Mouse (Mus musculus) MEL (cell line): ENCODE results near the gene Orai1. TPM values are rescaled to one million over a fixed set of nuclear protein-coding genes. Genes with fewer than 3 reads are reported as not detected.

Experiments used
- DNase-seq: peaks from one replicate; pipeline ENCODE4 v3.0.0; 2011; ENCODE audit warnings: low read depth, low spot score
- H3K27ac ChIP-seq: 2 replicates; pipeline ENCODE4 v1.5.1; 2012; ENCODE audit warnings: low read depth, mild to moderate bottlenecking, control low read depth, low read length, moderate library complexity; ENCODE audit not compliant: control insufficient read depth
- H3K27me3 ChIP-seq, 2 experiments: fragments of 150-350 bp in 1 of 2; sonication (generic) in 1 of 2; 2 replicates each; pipeline ENCODE4 v1.6.1; 2012; ENCODE audit warnings: low read length in 2 of 2, mild to moderate bottlenecking in 2 of 2, improper control_type of control experiment in 1 of 2, moderate library complexity in 1 of 2; ENCODE audit not compliant: insufficient read depth in 2 of 2, control insufficient read depth in 1 of 2
- H3K36me3 ChIP-seq, 2 experiments: 2 replicates each; pipeline ENCODE4 v1.6.1; 2012 to 2014; ENCODE audit warnings: low read length in 2 of 2, improper control_type of control experiment in 1 of 2, inconsistent platforms in 1 of 2, mild to moderate bottlenecking in 1 of 2; ENCODE audit not compliant: insufficient read depth in 2 of 2, control insufficient read depth in 1 of 2
- H3K4me1 ChIP-seq, 2 experiments: fragments of 150-350 bp in 1 of 2; sonication (generic) in 1 of 2; 2 replicates each; pipeline ENCODE4 v1.6.1; 2012; ENCODE audit warnings: low read length in 2 of 2, improper control_type of control experiment in 1 of 2, mild to moderate bottlenecking in 1 of 2; ENCODE audit not compliant: insufficient read depth in 2 of 2, control insufficient read depth in 1 of 2
- H3K4me3 ChIP-seq, 2 experiments: fragments of 150-350 bp in 1 of 2; sonication (generic) in 1 of 2; 2 replicates each; pipeline ENCODE4 v1.5.1; 2012; ENCODE audit warnings: low read depth in 2 of 2, low read length in 2 of 2, mild to moderate bottlenecking in 2 of 2, moderate library complexity in 2 of 2, control low read depth in 1 of 2, improper control_type of control experiment in 1 of 2; ENCODE audit not compliant: control insufficient read depth in 1 of 2, insufficient read depth in 1 of 2
- H3K79me2 ChIP-seq: 2 replicates; pipeline ENCODE4 v1.6.1; 2012; ENCODE audit warnings: mild to moderate bottlenecking, low read length, moderate library complexity; ENCODE audit not compliant: control insufficient read depth, poor library complexity, insufficient read depth
- H3K9ac ChIP-seq: 2 replicates; pipeline ENCODE4 v1.6.1; 2012; ENCODE audit warnings: low read depth, mild to moderate bottlenecking, control low read depth, low read length, moderate library complexity; ENCODE audit not compliant: control insufficient read depth, poor library complexity, severe bottlenecking
- H3K9me3 ChIP-seq: fragments of 150-350 bp; sonication (generic); replicated peaks from 2 replicates; pipeline ENCODE4 v1.6.1; 2012; ENCODE audit warnings: mild to moderate bottlenecking, low read length, improper control_type of control experiment, moderate library complexity; ENCODE audit not compliant: insufficient read depth
- CTCF ChIP-seq, 3 experiments: IDR thresholded peaks in 2 of 3; conservative IDR thresholded peaks in 1 of 3; 2 replicates each; pipeline ENCODE4 v1.5.1; 2011 to 2012; ENCODE audit warnings: low read length in 3 of 3, low read depth in 2 of 3, mild to moderate bottlenecking in 2 of 3, improper control_type of control experiment in 1 of 3, inconsistent platforms in 1 of 3, mixed read lengths in 1 of 3, moderate library complexity in 1 of 3; ENCODE audit not compliant: control insufficient read depth in 1 of 3, insufficient read depth in 1 of 3, poor library complexity in 1 of 3, severe bottlenecking in 1 of 3
- E2F4 ChIP-seq: IDR thresholded peaks from 2 replicates; pipeline ENCODE4 v1.6.1; 2011; ENCODE audit warnings: low read depth, low read length, improper control_type of control experiment, borderline replicate concordance
- ELF1 ChIP-seq: IDR thresholded peaks from 2 replicates; pipeline ENCODE4 v1.6.1; 2014; ENCODE audit warnings: low read depth, mild to moderate bottlenecking, inconsistent platforms, low read length, improper control_type of control experiment, moderate library complexity
- EP300 ChIP-seq, 2 experiments: IDR thresholded peaks; 2 replicates each; pipeline ENCODE4 v1.6.1; 2011; ENCODE audit warnings: improper control_type of control experiment in 2 of 2, low read length in 2 of 2, low read depth in 1 of 2, mild to moderate bottlenecking in 1 of 2
- ETS1 ChIP-seq: IDR thresholded peaks from 2 replicates; pipeline ENCODE4 v1.6.1; 2012; ENCODE audit warnings: low read depth, mild to moderate bottlenecking, inconsistent platforms, low read length, improper control_type of control experiment, moderate library complexity
- GATA1 ChIP-seq: IDR thresholded peaks from 2 replicates; pipeline ENCODE4 v1.6.1; 2011; ENCODE audit warnings: low read depth, low read length, improper control_type of control experiment
- HCFC1 ChIP-seq: IDR thresholded peaks from 2 replicates; pipeline ENCODE4 v1.6.1; 2012; ENCODE audit warnings: low read depth, mild to moderate bottlenecking, inconsistent platforms, low read length, improper control_type of control experiment, moderate library complexity
- MAFK ChIP-seq: IDR thresholded peaks from 2 replicates; pipeline ENCODE4 v1.6.1; 2011; ENCODE audit warnings: low read depth, mild to moderate bottlenecking, low read length, improper control_type of control experiment, borderline replicate concordance
- MAZ ChIP-seq: IDR thresholded peaks from 2 replicates; pipeline ENCODE4 v1.6.1; 2012; ENCODE audit warnings: low read depth, mild to moderate bottlenecking, inconsistent platforms, low read length, improper control_type of control experiment
- MEF2A ChIP-seq: IDR thresholded peaks from 2 replicates; pipeline ENCODE4 v1.6.1; 2014; ENCODE audit warnings: low read depth, mild to moderate bottlenecking, inconsistent platforms, low read length, improper control_type of control experiment; ENCODE audit not compliant: poor library complexity, insufficient replicate concordance, severe bottlenecking; ENCODE audit errors: extremely low read depth
- MXI1 ChIP-seq: IDR thresholded peaks from 2 replicates; pipeline ENCODE4 v1.6.1; 2011; ENCODE audit warnings: mild to moderate bottlenecking, low read depth, low read length, improper control_type of control experiment
- MYB ChIP-seq: IDR thresholded peaks from 2 replicates; pipeline ENCODE4 v1.6.1; 2011; ENCODE audit warnings: mild to moderate bottlenecking, low read depth, low read length, improper control_type of control experiment
- NRF1 ChIP-seq: IDR thresholded peaks from 2 replicates; pipeline ENCODE4 v1.6.1; 2014; ENCODE audit warnings: low read depth, mild to moderate bottlenecking, inconsistent platforms, low read length, improper control_type of control experiment, moderate library complexity; ENCODE audit not compliant: poor library complexity, insufficient read depth, severe bottlenecking
- POLR2AphosphoS2 ChIP-seq: IDR thresholded peaks from 2 replicates; pipeline ENCODE4 v1.6.1; 2011; ENCODE audit warnings: low read length, improper control_type of control experiment
- RCOR1 ChIP-seq: IDR thresholded peaks from 2 replicates; pipeline ENCODE4 v1.6.1; 2012; ENCODE audit warnings: low read depth, mild to moderate bottlenecking, inconsistent platforms, low read length, improper control_type of control experiment
- SMC3 ChIP-seq: IDR thresholded peaks from 2 replicates; pipeline ENCODE4 v1.6.1; 2011; ENCODE audit warnings: low read depth, low read length, improper control_type of control experiment
- UBTF ChIP-seq: IDR thresholded peaks from 2 replicates; pipeline ENCODE4 v1.6.1; 2012; ENCODE audit warnings: low read depth, mild to moderate bottlenecking, inconsistent platforms, low read length, improper control_type of control experiment, moderate library complexity, borderline replicate concordance; ENCODE audit not compliant: insufficient read depth
- USF2 ChIP-seq, 2 experiments: IDR thresholded peaks; 2 replicates each; pipeline ENCODE4 v1.6.1; 2011 to 2012; ENCODE audit warnings: improper control_type of control experiment in 2 of 2, low read length in 2 of 2, borderline replicate concordance in 1 of 2, inconsistent platforms in 1 of 2, low read depth in 1 of 2, mild to moderate bottlenecking in 1 of 2; ENCODE audit not compliant: insufficient read depth in 1 of 2
- ZMIZ1 ChIP-seq: IDR thresholded peaks from 2 replicates; pipeline ENCODE4 v1.6.1; 2012; ENCODE audit warnings: low read depth, mild to moderate bottlenecking, inconsistent platforms, low read length, improper control_type of control experiment, moderate library complexity
- polyA plus RNA-seq, 2 experiments: library from polyadenylated mRNA; stranded (reverse) in 1 of 2; unstranded in 1 of 2; fragments of >175 nt in 1 of 2; fragments of >200 nt in 1 of 2; gene quantifications; 2 replicates each; pipeline versions ENCODE4 v1.2.1 to v1.2.4; 2012; ENCODE audit warnings: low replicate concordance in 2 of 2, low read depth in 1 of 2; ENCODE audit not compliant: insufficient read length in 2 of 2, insufficient read depth in 1 of 2, missing spikeins in 1 of 2
- total RNA-seq: library from RNA; depleted of rRNA; stranded (reverse); fragments of 300-350 nt; gene quantifications from 2 replicates; pipeline ENCODE4 v1.2.3, GENCODE M21; 2012

Gene Orai1
- total and polyA plus RNA-seq, 3 experiments = 4.7 to 13.3 TPM; not detected in 1

- peaks cover 2 to 3% of the 10 kb centered on the region in 2 experiments; a peak in 2 of 4 replicates for H3K27me3 ChIP-seq
- H3K9me3 ChIP-seq = no peaks in the 10 kb centered on the region
- no peak for TF ChIP-seq SMC3
- TF ChIP-seq ZMIZ1 = no peak
- no peak for TF ChIP-seq USF2 (IDR thresholded peaks at IDR 0.05; ENCODE audit: borderline replicate concordance in 1 of 2, insufficient read depth in 1 of 2, low read depth in 1 of 2, low read length in 2 of 2)
- TF ChIP-seq CTCF (IDR thresholded peaks at IDR 0.05 in 2 of 3, conservative IDR thresholded peaks at IDR 0.05 in 1 of 3; ENCODE audit: control insufficient read depth in 1 of 3, insufficient read depth in 1 of 3, low read depth in 2 of 3, low read length in 3 of 3, poor library complexity in 1 of 3, severe bottlenecking in 1 of 3) = no peak
- H3K4me1 ChIP-seq = no peaks in the 10 kb centered on the region
- no peak overlapping the region for H3K4me3 ChIP-seq
- no peaks in the 10 kb centered on the region for H3K79me2 ChIP-seq
- DNase-seq = no peak
- no peak overlapping the region for H3K9ac ChIP-seq
- H3K36me3 ChIP-seq = no peaks in the 10 kb centered on the region
- no peak overlapping the region for H3K27ac ChIP-seq
These were observed 34.4 kb downstream of the Orai1 start for GRCm38 (mm10) chr5:123049271-123049670.

DNA sequence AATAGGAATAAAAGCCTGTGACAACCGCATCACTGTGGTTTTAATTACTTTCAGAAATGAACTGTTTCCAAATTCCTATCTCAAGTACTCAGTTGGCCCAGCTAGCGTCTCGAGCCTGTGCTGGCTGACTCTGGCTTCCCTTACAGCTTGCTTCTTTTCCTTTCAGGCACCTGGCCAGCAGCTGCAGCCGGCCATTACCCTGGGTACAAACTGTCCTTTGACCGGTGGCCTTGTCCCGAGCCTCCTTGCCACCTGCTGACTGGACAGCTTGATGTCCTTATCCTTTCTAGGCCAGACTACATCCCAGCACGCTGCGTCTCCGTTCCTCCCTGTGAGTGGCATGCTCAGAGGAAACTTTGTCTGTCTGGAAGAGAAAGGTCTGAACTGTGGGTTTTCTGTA lies 36.0 kb downstream of the Orai1 start:
- TF ChIP-seq MXI1 (no peak), MEF2A (no peak), RCOR1 (no peak), E2F4 (no peak), HCFC1 (no peak), USF2 (IDR thresholded peaks at IDR 0.05; ENCODE audit: borderline replicate concordance in 1 of 2, insufficient read depth in 1 of 2, low read depth in 1 of 2, low read length in 2 of 2) (no peak), NRF1 (no peak), GATA1 (no peak), ELF1 (no peak), UBTF (no peak), EP300 (IDR thresholded peaks at IDR 0.05; ENCODE audit: low read depth in 1 of 2, low read length in 2 of 2) (no peak), MAFK (no peak), MYB (no peak), MAZ (no peak), POLR2AphosphoS2 (no peak), ETS1 (no peak)
- H3K9ac ChIP-seq = no peak overlapping the region

More for the DNA sequence above, 36.0 kb downstream of the Orai1 start:
- Histone ChIP-seq H3K27ac (no peak overlapping the region), H3K9me3 (no peaks in the 10 kb centered on the region), H3K27me3 (peaks cover 2 to 3% of the 10 kb centered on the region in 2 experiments; a peak in 2 of 4 replicates), H3K79me2 (no peaks in the 10 kb centered on the region), H3K4me1 (no peaks in the 10 kb centered on the region), H3K36me3 (no peaks in the 10 kb centered on the region), H3K4me3 (no peak overlapping the region)
- DNase-seq = no peak
